ENCODE assay signal across 8 mouse cellular contexts in the genomic region with DNA sequence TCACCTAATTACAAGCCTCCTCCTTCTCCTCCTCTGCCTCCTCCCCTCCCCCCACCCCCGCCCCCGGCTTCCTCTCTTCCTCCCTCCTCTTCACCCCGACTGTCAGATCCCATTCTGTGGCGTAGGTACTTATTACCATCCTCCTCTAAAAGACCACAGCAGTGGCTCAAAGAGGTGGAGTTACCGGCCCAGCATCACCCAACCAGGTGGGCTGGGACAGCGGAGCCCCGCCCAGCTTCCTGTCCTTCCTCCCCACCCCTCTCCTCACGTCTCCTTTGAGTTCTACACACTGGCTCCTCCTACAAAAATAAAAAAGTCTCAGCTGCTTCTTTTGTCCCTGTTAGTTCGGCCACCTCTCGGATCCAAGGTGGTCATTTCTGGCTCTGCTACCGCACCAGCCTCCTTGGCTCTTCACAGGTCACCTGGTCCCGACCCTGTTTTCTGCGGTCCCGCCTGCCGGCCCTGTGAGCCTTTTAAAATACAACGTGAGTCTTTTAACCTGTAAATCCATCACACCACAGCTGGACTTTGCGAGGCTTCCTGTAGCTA. TPM values are rescaled to one million over a fixed set of nuclear protein-coding genes. Genes with fewer than 3 reads are reported as not detected.
DNase-seq lines count a peak whose midpoint lies in the region; ATAC-seq lines count a peak whose summit lies in the region.

No protein-coding gene starts in this region.

- intact Hi-C loops in left cerebral cortex, postnatal 4 days (cut with DNase I): no loop called here

- peak overlapping the region; percentile 74 for H3K27ac ChIP-seq in limb, embryonic 12.5 days
- no peak overlapping the region for H3K27ac ChIP-seq in neural tube, embryonic 11.5 days (ENCODE audit: low read depth, low read length)

- H3K4me2 ChIP-seq in limb, embryonic 12.5 days: peak overlapping the region; percentile 53
- H3K4me2 ChIP-seq in neural tube, embryonic 11.5 days (ENCODE audit: low read depth): peak overlapping the region; percentile 30

- peak; percentile 40 to 49 for DNase-seq in B cell, adult 2 months
- DNase-seq in MN1 (ENCODE audit: low spot score): peak; percentile 25
- DNase-seq in neural tube, embryonic 11.5 days (ENCODE audit: low spot score): peak; percentile 47
- DNase-seq in cerebellum, adult 8-10 months: no peak
- no peak for DNase-seq in left cerebral cortex, postnatal 4 days
- no peak for DNase-seq in right cerebral cortex, postnatal 14 days

- WGBS in limb, embryonic 12.5 days: 3% methylated on average over 17 of the region's 17 CpGs
- WGBS in neural tube, embryonic 11.5 days: 4% methylated on average over 17 of the region's 17 CpGs

- H3K27me3 ChIP-seq in limb, embryonic 12.5 days: peaks cover 20% of the 10 kb centered on the region
- H3K27me3 ChIP-seq in neural tube, embryonic 11.5 days (ENCODE audit: control insufficient read depth, insufficient read depth, low read length): no peaks in the 10 kb centered on the region

- peaks cover 37% of the 10 kb centered on the region for H3K4me1 ChIP-seq in limb, embryonic 12.5 days (replicated peaks)
- H3K4me1 ChIP-seq in neural tube, embryonic 11.5 days (ENCODE audit: control insufficient read depth, insufficient read depth, low read length): peaks cover 21% of the 10 kb centered on the region

- peak overlapping the region; percentile 35 for H3K4me3 ChIP-seq in limb, embryonic 12.5 days (replicated peaks)
- peak overlapping the region; percentile 15; the same call in 1 of the 2 replicates for H3K4me3 ChIP-seq in neural tube, embryonic 11.5 days (ENCODE audit: low read depth, low read length)

- no peaks in the 10 kb centered on the region for H3K36me3 ChIP-seq in limb, embryonic 12.5 days
- no peaks in the 10 kb centered on the region for H3K36me3 ChIP-seq in neural tube, embryonic 11.5 days (ENCODE audit: control insufficient read depth, insufficient read depth, low read length)

- peak overlapping the region; percentile 28; the same call in 1 of the 2 replicates for H3K9ac ChIP-seq in limb, embryonic 12.5 days (replicated peaks)
- peak overlapping the region; percentile 18; the same call in 1 of the 2 replicates for H3K9ac ChIP-seq in neural tube, embryonic 11.5 days (ENCODE audit: low read length)

- H3K9me3 ChIP-seq in limb, embryonic 12.5 days: no peaks in the 10 kb centered on the region
- no peaks in the 10 kb centered on the region for H3K9me3 ChIP-seq in neural tube, embryonic 11.5 days (ENCODE audit: control insufficient read depth, low read length)

- ATAC-seq in hematopoietic stem cell, adult 5-6 weeks (replicated peaks in 1 of 2; ENCODE audit: insufficient read depth in 1 of 2, low FRiP score in 2 of 2, low TSS enrichment in 1 of 2, low read depth in 1 of 2, poor library complexity in 2 of 2, severe bottlenecking in 2 of 2): peak; percentile 59 to 60; a peak in 3 of 4 replicates
- ATAC-seq in limb, embryonic 12.5 days (ENCODE audit: insufficient number of reproducible peaks, insufficient read depth, low FRiP score, low TSS enrichment, low read depth): peak; percentile 41
- ATAC-seq in neural tube, embryonic 11.5 days (ENCODE audit: insufficient read depth, low FRiP score, low TSS enrichment): no peak

RNA-seq across cellular contexts. Expression of a gene that starts 6.0 kb away (rescaled TPM):
- total RNA-seq in hematopoietic stem cell, adult 5-6 weeks (2017): 0.25 TPM in 1 of 2 replicates, not detected in the other
- 11.3 and 11.6 TPM in 2 replicates for polyA plus RNA-seq in limb, embryonic 12.5 days (2016; fragmentation: Nextera tagmentation; extraction: Ambion mirVana)
- polyA plus RNA-seq in neural tube, embryonic 11.5 days (2014; fragmentation: Nextera tagmentation; extraction: Ambion mirVana): 23.5 and 26.2 TPM in 2 replicates
- total RNA-seq in left cerebral cortex, postnatal 4 days (2021): 10 to 100 TPM; 16.4 to 18.0 TPM

RNA-seq across cellular contexts. Expression of a gene that starts 9.0 kb away (rescaled TPM):
- total RNA-seq in hematopoietic stem cell, adult 5-6 weeks (2017): not detected in 2 replicates
- polyA plus RNA-seq in limb, embryonic 12.5 days (2016; fragmentation: Nextera tagmentation; extraction: Ambion mirVana): 0.55 and 0.83 TPM in 2 replicates
- polyA plus RNA-seq in neural tube, embryonic 11.5 days (2014; fragmentation: Nextera tagmentation; extraction: Ambion mirVana): 7.2 and 8.9 TPM in 2 replicates
- total RNA-seq in left cerebral cortex, postnatal 4 days (2021): 100 to 1,000 TPM; 189 to 218 TPM

RNA-seq across cellular contexts. Expression of a gene that starts 25.5 kb away (rescaled TPM):
- not detected in 2 replicates for total RNA-seq in hematopoietic stem cell, adult 5-6 weeks (2017)
- 4.2 and 4.3 TPM in 2 replicates for polyA plus RNA-seq in limb, embryonic 12.5 days (2016; fragmentation: Nextera tagmentation; extraction: Ambion mirVana)
- polyA plus RNA-seq in neural tube, embryonic 11.5 days (2014; fragmentation: Nextera tagmentation; extraction: Ambion mirVana): 1.5 TPM in 2 replicates
- not detected for total RNA-seq in left cerebral cortex, postnatal 4 days (2021)

RNA-seq across cellular contexts. Expression of a gene that starts 58.7 kb away (rescaled TPM):
- total RNA-seq in hematopoietic stem cell, adult 5-6 weeks (2017): 31.1 and 36.7 TPM in 2 replicates
- 31.2 and 32.7 TPM in 2 replicates for polyA plus RNA-seq in limb, embryonic 12.5 days (2016; fragmentation: Nextera tagmentation; extraction: Ambion mirVana)
- 21.3 and 21.5 TPM in 2 replicates for polyA plus RNA-seq in neural tube, embryonic 11.5 days (2014; fragmentation: Nextera tagmentation; extraction: Ambion mirVana)
- total RNA-seq in left cerebral cortex, postnatal 4 days (2021): 10 to 100 TPM; 40.5 to 42.1 TPM

RNA-seq across cellular contexts. Expression of a gene that starts 58.7 kb away (rescaled TPM):
- 50.7 and 55.0 TPM in 2 replicates for total RNA-seq in hematopoietic stem cell, adult 5-6 weeks (2017)
- polyA plus RNA-seq in limb, embryonic 12.5 days (2016; fragmentation: Nextera tagmentation; extraction: Ambion mirVana): 78.7 and 80.2 TPM in 2 replicates
- polyA plus RNA-seq in neural tube, embryonic 11.5 days (2014; fragmentation: Nextera tagmentation; extraction: Ambion mirVana): 103 and 115 TPM in 2 replicates
- total RNA-seq in left cerebral cortex, postnatal 4 days (2021): 100 to 1,000 TPM; 113 to 121 TPM

Comparison
In these comparisons a context has a peak if more than half of its experiments do, and no peak if none do; other contexts are left out.
1. DNase-seq: peak in B cell, adult 2 months (2 of 2), MN1 (single experiment) and neural tube, embryonic 11.5 days (single experiment); none in cerebellum, adult 8-10 months (single experiment), left cerebral cortex, postnatal 4 days (single experiment) and right cerebral cortex, postnatal 14 days (single experiment).
2. RNA of a gene that starts 6.0 kb away (total RNA-seq): 16.4 to 18.0 TPM in left cerebral cortex, postnatal 4 days; 0.25 TPM in hematopoietic stem cell, adult 5-6 weeks; every median in the first group is over 10 times any median in the second.
3. RNA of a gene that starts 9.0 kb away (total RNA-seq): 189 to 218 TPM in left cerebral cortex, postnatal 4 days; not detected in hematopoietic stem cell, adult 5-6 weeks; every median in the first group is over 100 times any median in the second.